Mouse (Mus musculus) E14TG2a.4 (cell line): ENCODE results near the gene Gab2.

Experiments used
- CTCF ChIP-seq: conservative IDR thresholded peaks from 2 replicates; pipeline ENCODE4 v1.5.1; 2014; ENCODE audit warnings: low read length
- NANOG ChIP-seq: IDR thresholded peaks from 2 replicates; pipeline ENCODE4 v1.6.1; 2014; ENCODE audit warnings: borderline replicate concordance, low read length, mixed read lengths

GRCm38 (mm10) chr7:97245261-97245949 lies 164.0 kb downstream of the Gab2 start:
- TF ChIP-seq CTCF (no peak), NANOG (no peak)
